Mouse (Mus musculus): ENCODE data around the gene Asic2.

GRCm38 (mm10) chr11:81261259-81261658 lies 707.0 kb downstream of the Asic2 start:
- TF ChIP-seq CTCF (IDR thresholded peaks at IDR 0.05; ENCODE audit: control insufficient read depth, insufficient read depth, low read length) (no peak), POLR2A (IDR thresholded peaks at IDR 0.05; ENCODE audit: borderline replicate concordance, control insufficient read depth, low read depth, low read length) (no peak)
